In genomic region chr3:86109099-86109498, GRCm38 (mm10) we compare ENCODE assay signal across 15 mouse cellular contexts. TPM values are rescaled to one million over a fixed set of nuclear protein-coding genes. Genes with fewer than 3 reads are reported as not detected.
DNase-seq lines count a peak whose midpoint lies in the region; ATAC-seq and TF ChIP-seq lines count a peak whose summit lies in the region.
"Had no signal": no experiment of that assay in that cellular context is flagged by ENCODE, and none has a peak within 500 bp of the region (broad histone marks: within the 10 kb centered on the region; RNA-seq: fewer than 3 reads in every experiment).

No protein-coding gene starts in this region.

- intact Hi-C loops in left cerebral cortex, adult 2 months (cut with DNase I), result no loop called here

- no peak for DNase-seq in liver, embryonic 11.5 days (ENCODE audit: low spot score)
- no peak for DNase-seq in liver
- no peak for DNase-seq in spleen, adult 2 months (ENCODE audit: low read depth in 1 of 2, low spot score in 2 of 2)
- no peak for DNase-seq in spleen, adult 18-20 months
- no peak for DNase-seq in left cerebral cortex, adult 2 months (ENCODE audit: extremely low spot score in 1 of 2, low spot score in 2 of 2)
- DNase-seq: adrenal gland, postnatal 36 days; cerebellum, adult 9-11 months; kidney, adult 9 months; kidney, postnatal 36 days; thymus, adult 18-20 months had no signal

- H3K36me3 ChIP-seq in liver, embryonic 11.5 days (ENCODE audit: control insufficient read depth, insufficient read depth, low read length), result no peaks in the 10 kb centered on the region
- no peaks in the 10 kb centered on the region for H3K36me3 ChIP-seq in spleen, adult 2 months (ENCODE audit: control insufficient read depth, insufficient read depth, low read length)
- peaks cover 16% of the 10 kb centered on the region for H3K36me3 ChIP-seq in liver, embryonic 12.5 days
- H3K36me3 ChIP-seq: hindbrain, embryonic 12.5 days had no signal

- 74% methylated on average over 7 of the region's 7 CpGs for WGBS in liver, embryonic 11.5 days
- 86% methylated on average over 7 of the region's 7 CpGs for WGBS in spleen, adult 2 months
- WGBS in liver, embryonic 12.5 days (ENCODE audit: insufficient replicate concordance), result 61% methylated on average over 7 of the region's 7 CpGs

- H3K27me3 ChIP-seq in liver, embryonic 11.5 days (replicated peaks; ENCODE audit: control insufficient read depth, insufficient read depth, low read length), result no peaks in the 10 kb centered on the region
- no peaks in the 10 kb centered on the region for H3K27me3 ChIP-seq in spleen, adult 2 months (ENCODE audit: control insufficient read depth, insufficient read depth, low read length)
- no peaks in the 10 kb centered on the region for H3K27me3 ChIP-seq in liver, embryonic 12.5 days (replicated peaks)
- H3K27me3 ChIP-seq: hindbrain, embryonic 12.5 days had no signal

- H3K9me3 ChIP-seq in liver, embryonic 11.5 days (ENCODE audit: control insufficient read depth, low read length), result no peaks in the 10 kb centered on the region
- H3K9me3 ChIP-seq in liver, embryonic 12.5 days (replicated peaks), result no peaks in the 10 kb centered on the region
- H3K9me3 ChIP-seq: hindbrain, embryonic 12.5 days had no signal

- no peak overlapping the region for H3K4me3 ChIP-seq in liver, embryonic 11.5 days (ENCODE audit: low read depth, low read length)
- no peak overlapping the region for H3K4me3 ChIP-seq in spleen, adult 2 months (ENCODE audit: extremely low read depth, insufficient read depth, insufficient read length)
- no peak overlapping the region for H3K4me3 ChIP-seq in liver, embryonic 12.5 days
- H3K4me3 ChIP-seq in left cerebral cortex, adult 2 months, result no peak overlapping the region
- H3K4me3 ChIP-seq: hindbrain, embryonic 12.5 days had no signal

- no peak for ATAC-seq in liver, embryonic 11.5 days (replicated peaks; ENCODE audit: low FRiP score)
- no peak for ATAC-seq in liver, embryonic 12.5 days
- no peak for ATAC-seq in megakaryocyte-erythroid progenitor cell, adult 5-6 weeks (replicated peaks; ENCODE audit: low FRiP score, low TSS enrichment, poor library complexity, severe bottlenecking)
- ATAC-seq: forebrain, embryonic 14.5 days; inflammation-experienced regulatory T-cells, adult 6 months had no signal

- TF ChIP-seq CTCF in spleen, adult 2 months (IDR thresholded peaks at IDR 0.05; ENCODE audit: extremely low read depth, insufficient read depth, insufficient read length, insufficient replicate concordance), result no peak
- no peak for TF ChIP-seq CTCF in left cerebral cortex, adult 2 months (IDR thresholded peaks at IDR 0.05)

- peaks cover 13% of the 10 kb centered on the region for H3K4me1 ChIP-seq in liver, embryonic 11.5 days (replicated peaks; ENCODE audit: control insufficient read depth, insufficient read depth, low read length)
- H3K4me1 ChIP-seq in spleen, adult 2 months (ENCODE audit: control insufficient read depth, insufficient read depth, insufficient read length), result no peaks in the 10 kb centered on the region; the same call in 1 of the 2 replicates
- H3K4me1 ChIP-seq in liver, embryonic 12.5 days, result peaks cover 56% of the 10 kb centered on the region
- H3K4me1 ChIP-seq: hindbrain, embryonic 12.5 days had no signal

- H3K27ac ChIP-seq in liver, embryonic 11.5 days (ENCODE audit: low read depth, low read length), result peak overlapping the region; percentile 81
- H3K27ac ChIP-seq in spleen, adult 2 months (ENCODE audit: insufficient read depth, low read length), result 0 out of 2 replicates have a peak overlapping the region, but pooled peaks have one; percentile 19
- peak overlapping the region; percentile 98 for H3K27ac ChIP-seq in liver, embryonic 12.5 days
- no peak overlapping the region for H3K27ac ChIP-seq in left cerebral cortex, adult 2 months
- H3K27ac ChIP-seq: hindbrain, embryonic 12.5 days had no signal

- H3K4me2 ChIP-seq in liver, embryonic 11.5 days, result no peak overlapping the region; the same call in 1 of the 2 replicates
- peak overlapping the region; percentile 65 for H3K4me2 ChIP-seq in liver, embryonic 12.5 days
- H3K4me2 ChIP-seq: hindbrain, embryonic 12.5 days had no signal

- H3K9ac ChIP-seq in liver, embryonic 11.5 days (ENCODE audit: low read depth, low read length), result peak overlapping the region; percentile 41; the same call in 1 of the 2 replicates
- H3K9ac ChIP-seq in liver, embryonic 12.5 days, result peak overlapping the region; percentile 64
- H3K9ac ChIP-seq: hindbrain, embryonic 12.5 days had no signal

- TF ChIP-seq POLR2A in spleen, adult 2 months (IDR thresholded peaks at IDR 0.05; ENCODE audit: low read depth, low read length), result no peak

RNA-seq across cellular contexts. Expression of gene Rps3a1, which starts 33.4 kb away (rescaled TPM):
- 1,618 and 1,639 TPM in 2 replicates for polyA plus RNA-seq in liver, embryonic 11.5 days (2014; fragmentation: Nextera tagmentation; extraction: Ambion mirVana)
- polyA plus RNA-seq in spleen, adult 2 months (2012; rRNA removed), result 185 and 218 TPM in 2 replicates
- 1,175 and 1,195 TPM in 2 replicates for polyA plus RNA-seq in liver, embryonic 12.5 days (2016; fragmentation: Nextera tagmentation; extraction: Ambion mirVana)
- 3,660 and 3,786 TPM in 2 replicates for total RNA-seq in megakaryocyte-erythroid progenitor cell, adult 5-6 weeks (2014; fragmentation: Nextera tagmentation)
- 6,025 and 7,409 TPM in 2 replicates for total RNA-seq in megakaryocyte-erythroid progenitor cell, adult 5-6 weeks (2017)
- 100 to 1,000 TPM; 375 TPM for total RNA-seq in left cerebral cortex, adult 2 months (2021)
